13 mouse cellular contexts compared by ENCODE assay signal in genomic region chr10:110314525-110314924, GRCm38 (mm10).
"Had no signal": no experiment of that assay in that cellular context is flagged by ENCODE, and none has a peak within 500 bp of the region (broad histone marks: within the 10 kb centered on the region; RNA-seq: fewer than 3 reads in every experiment).

No protein-coding gene starts in this region.

- ATAC-seq: intestine, embryonic 16.5 days had no signal

- H3K27ac ChIP-seq: liver, embryonic 13.5 days; neural tube, embryonic 15.5 days had no signal

- H3K4me2 ChIP-seq: liver, embryonic 13.5 days; neural tube, embryonic 15.5 days had no signal

- H3K4me1 ChIP-seq: liver, embryonic 13.5 days had no signal

- H3K36me3 ChIP-seq: liver, embryonic 13.5 days; neural tube, embryonic 15.5 days had no signal

- H3K9ac ChIP-seq: liver, embryonic 13.5 days; neural tube, embryonic 15.5 days had no signal

- H3K9me3 ChIP-seq: liver, embryonic 13.5 days; neural tube, embryonic 15.5 days had no signal

- DNase-seq: kidney, adult 18-20 months; kidney, adult 9 months; kidney, postnatal 14 days; kidney, postnatal 4 days; liver, embryonic 13.5 days; lung, adult 2 months; lung, postnatal 14 days; lung, postnatal 4 days; thymus, adult 18-20 months; thymus, postnatal 36 days had no signal

- H3K27me3 ChIP-seq: liver, embryonic 13.5 days; neural tube, embryonic 15.5 days had no signal

- H3K4me3 ChIP-seq: liver, embryonic 13.5 days; myocyte; neural tube, embryonic 15.5 days had no signal
